Mouse (Mus musculus): ENCODE measurements around the gene Gm10959. TPM values are rescaled to one million over a fixed set of nuclear protein-coding genes. Genes with fewer than 3 reads are reported as not detected.

Gm10959 gene
- polyA plus RNA-seq, 1 experiment from 2014 or later: not detected

DNA sequence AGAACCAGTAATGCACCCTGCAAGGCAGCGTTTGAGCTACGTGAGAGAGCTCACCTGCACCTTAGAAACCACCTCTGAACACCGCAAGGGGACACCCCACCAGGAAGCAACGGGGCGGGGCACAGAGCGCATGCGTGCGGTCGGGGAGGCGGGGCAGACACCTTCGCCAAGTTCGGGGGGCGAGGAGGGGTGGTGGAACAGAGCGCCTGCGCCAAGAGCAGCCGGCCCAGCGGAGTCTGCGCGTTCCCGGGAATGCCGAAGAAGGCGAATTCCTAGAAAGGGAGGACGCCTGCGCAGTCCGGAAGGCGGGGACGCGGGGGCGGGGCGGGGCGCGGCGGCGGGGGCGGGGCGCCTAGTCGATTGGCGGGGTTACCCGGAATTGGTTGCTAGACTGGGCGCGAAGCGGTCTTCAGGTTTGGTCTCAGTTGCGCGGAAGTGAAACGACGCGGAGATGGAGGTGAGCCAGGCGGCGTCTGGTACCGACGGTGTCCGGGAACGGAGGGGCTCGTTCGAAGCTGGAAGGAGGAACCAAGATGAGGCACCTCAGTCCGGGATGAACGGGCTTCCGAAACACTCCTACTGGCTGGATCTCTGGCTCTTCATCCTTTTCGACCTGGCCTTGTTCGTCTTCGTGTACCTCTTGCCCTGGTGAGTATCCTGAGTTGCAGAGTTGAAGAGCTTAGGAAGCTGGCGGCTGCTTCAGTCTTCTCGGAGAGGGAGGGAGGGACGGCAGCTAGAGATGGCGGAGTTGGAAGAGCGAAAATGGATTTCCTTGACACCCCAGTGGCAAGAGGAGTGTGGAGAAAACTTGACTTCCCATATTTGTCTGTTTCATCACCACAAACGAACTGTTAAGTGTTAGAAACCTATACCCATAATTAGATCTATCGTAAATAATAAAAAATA is 5.1 kb upstream of the Gm10959 start, which contains the start of gene 1810037I17Rik:
1810037I17Rik (plus strand) TSS at position 195 of the 906 bp plus-strand sequence.
- peak; percentile 97 for ATAC-seq
- Histone ChIP-seq H3K4me2 (ENCODE audit: low read depth, low read length) (peak within 1 kb of the TSS; percentile 67), H3K36me3 (ENCODE audit: control insufficient read depth, insufficient read depth, low read length) (no peaks in the 10 kb centered on the region), H3K9me3 (ENCODE audit: control insufficient read depth, low read length) (no peaks in the 10 kb centered on the region), H3K9ac (ENCODE audit: low read depth, low read length) (peak within 1 kb of the TSS; percentile 75), H3K4me3 (ENCODE audit: low read length) (peak within 1 kb of the TSS; percentile 69), H3K4me1 (ENCODE audit: control insufficient read depth, insufficient read depth, low read length) (no peaks in the 10 kb centered on the region), H3K27ac (ENCODE audit: low read length) (peak within 1 kb of the TSS; percentile 93), H3K27me3 (replicated peaks; ENCODE audit: control insufficient read depth, insufficient read depth, low read length) (no peaks in the 10 kb centered on the region)
- under 1% methylated on average over 61 of the region's 68 CpGs for WGBS

DNA sequence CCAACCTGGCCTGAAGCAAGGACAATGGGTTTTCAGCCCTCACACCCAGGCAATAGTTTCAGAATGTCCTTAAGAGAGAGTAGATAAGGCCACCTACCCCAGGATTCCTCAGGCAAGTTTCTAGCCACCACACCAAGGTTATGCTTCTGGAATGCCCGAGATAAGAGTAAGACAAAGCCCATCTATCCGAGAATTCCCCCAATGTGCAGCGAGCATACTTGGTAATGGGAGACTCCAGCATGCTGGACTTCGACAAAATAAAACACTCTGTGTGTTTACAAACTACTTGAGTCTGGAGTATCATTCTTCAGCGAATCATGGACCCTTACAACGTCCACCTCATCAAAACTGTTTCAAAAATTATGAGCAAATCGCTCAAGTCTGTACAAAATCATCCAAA is 4.0 kb upstream of the Gm10959 start:
- H3K9ac ChIP-seq (ENCODE audit: low read depth, low read length): peak overlapping the region; percentile 75; the same call in 1 of the 2 replicates
- no peaks in the 10 kb centered on the region for H3K36me3 ChIP-seq (ENCODE audit: control insufficient read depth, insufficient read depth, low read length)
- H3K4me3 ChIP-seq (ENCODE audit: low read length): peak overlapping the region; percentile 69
- H3K27me3 ChIP-seq (replicated peaks; ENCODE audit: control insufficient read depth, insufficient read depth, low read length): no peaks in the 10 kb centered on the region
- H3K9me3 ChIP-seq (ENCODE audit: control insufficient read depth, low read length): no peaks in the 10 kb centered on the region
- H3K4me2 ChIP-seq (ENCODE audit: low read depth, low read length): peak overlapping the region; percentile 62
- peak overlapping the region; percentile 88; the same call in 1 of the 2 replicates for H3K27ac ChIP-seq (ENCODE audit: low read length)
- WGBS: 42% methylated on average over 7 of the region's 7 CpGs
- no peak for ATAC-seq
- no peaks in the 10 kb centered on the region for H3K4me1 ChIP-seq (ENCODE audit: control insufficient read depth, insufficient read depth, low read length)

DNA sequence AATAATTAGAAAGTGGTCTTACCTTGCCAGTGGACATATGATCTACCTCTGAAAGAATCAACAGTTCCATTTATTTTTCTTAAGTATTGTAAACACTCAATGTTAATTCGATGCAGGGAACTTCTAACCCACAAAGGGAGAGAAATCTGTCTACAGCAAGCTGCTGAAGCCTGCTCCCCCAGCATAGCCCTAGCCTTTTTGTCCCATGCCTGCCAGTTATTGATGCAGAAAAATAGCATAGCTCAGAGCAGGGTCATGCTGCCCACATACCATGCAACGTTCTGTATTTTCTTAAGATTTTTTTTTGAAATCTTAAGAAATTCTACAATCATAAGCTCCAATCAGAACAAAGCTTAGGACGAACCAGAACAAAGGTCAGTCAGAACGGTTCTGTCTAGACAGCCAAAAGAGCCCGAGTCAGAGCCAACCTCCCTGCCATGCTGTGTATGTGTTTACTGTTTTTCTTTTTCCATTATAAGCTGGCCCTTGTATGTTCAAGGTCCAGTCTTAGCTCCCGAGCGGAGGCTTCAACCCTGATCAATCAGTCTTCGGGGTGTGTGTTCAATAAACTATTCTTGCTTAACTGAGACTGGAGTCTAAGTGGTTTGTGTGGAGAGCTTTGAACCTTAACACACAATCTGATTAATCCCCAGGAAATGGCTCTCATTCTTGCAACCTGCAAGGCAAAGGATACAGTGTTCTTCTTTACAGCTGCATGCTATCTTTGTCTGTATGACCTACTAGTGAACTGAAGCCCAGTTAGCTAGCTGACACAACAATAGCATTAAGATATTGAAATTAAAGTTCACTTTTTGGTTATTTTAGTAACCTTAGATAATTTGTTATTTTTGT is 2.7 kb upstream of the Gm10959 start:
- H3K4me3 ChIP-seq (ENCODE audit: low read length): no peak overlapping the region
- no peak overlapping the region for H3K9ac ChIP-seq (ENCODE audit: low read depth, low read length)
- H3K4me1 ChIP-seq (ENCODE audit: control insufficient read depth, insufficient read depth, low read length): no peaks in the 10 kb centered on the region
- peak overlapping the region; percentile 57 for H3K27ac ChIP-seq (ENCODE audit: low read length)
- ATAC-seq: no peak; the same call in 1 of the 2 replicates
- no peaks in the 10 kb centered on the region for H3K36me3 ChIP-seq (ENCODE audit: control insufficient read depth, insufficient read depth, low read length)
- H3K27me3 ChIP-seq (replicated peaks; ENCODE audit: control insufficient read depth, insufficient read depth, low read length): no peaks in the 10 kb centered on the region
- H3K9me3 ChIP-seq (ENCODE audit: control insufficient read depth, low read length): no peaks in the 10 kb centered on the region
- H3K4me2 ChIP-seq (ENCODE audit: low read depth, low read length): no peak overlapping the region
- WGBS: 67% methylated on average over 8 of the region's 8 CpGs

DNA sequence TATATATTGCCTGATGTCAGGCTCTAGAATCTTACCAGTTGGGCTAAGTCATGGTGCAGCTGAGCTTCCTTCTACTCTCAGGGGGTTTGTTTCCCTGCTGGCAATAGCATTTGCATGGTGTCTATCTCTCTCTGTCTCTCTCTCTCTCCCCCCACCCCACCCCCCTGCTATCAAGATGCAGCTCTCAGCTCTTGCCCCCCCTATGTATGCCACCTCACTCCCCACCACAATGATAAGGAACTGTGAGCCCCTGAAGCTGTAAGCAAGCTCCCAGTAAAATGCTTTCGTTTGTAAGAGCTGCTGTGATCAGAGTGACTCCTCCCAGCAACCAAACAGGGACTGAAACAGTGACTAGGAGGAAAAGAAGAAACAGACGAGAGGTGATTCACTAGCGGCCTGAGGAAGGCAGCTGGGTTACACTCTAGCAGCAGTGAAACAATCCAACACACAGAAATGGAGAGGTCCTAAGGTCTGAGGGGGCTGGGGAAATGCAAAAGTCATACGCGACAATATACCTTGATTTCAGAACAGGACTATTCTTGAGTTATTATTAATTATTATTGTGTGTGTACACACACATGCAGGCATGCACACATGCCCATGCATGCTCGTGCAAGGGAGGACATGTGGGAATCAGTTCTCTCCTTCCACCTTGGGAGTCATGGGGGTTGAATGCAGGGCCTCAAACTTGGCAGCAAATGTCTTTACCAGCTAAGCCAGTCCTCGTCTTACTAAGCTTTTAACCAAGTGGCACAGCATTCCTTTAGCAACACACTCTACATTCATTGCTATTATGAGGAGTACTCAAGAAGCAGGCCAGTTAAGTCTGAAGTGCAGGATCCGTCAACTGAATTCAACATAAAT is 1.6 kb upstream of the Gm10959 start:
- no peaks in the 10 kb centered on the region for H3K9me3 ChIP-seq (ENCODE audit: control insufficient read depth, low read length)
- no peaks in the 10 kb centered on the region for H3K27me3 ChIP-seq (replicated peaks; ENCODE audit: control insufficient read depth, insufficient read depth, low read length)
- H3K4me1 ChIP-seq (ENCODE audit: control insufficient read depth, insufficient read depth, low read length): no peaks in the 10 kb centered on the region
- 61% methylated on average over 8 of the region's 8 CpGs for whole genome bisulfite sequencing
- no peak overlapping the region for H3K9ac ChIP-seq (ENCODE audit: low read depth, low read length)
- H3K27ac ChIP-seq (ENCODE audit: low read length): no peak overlapping the region
- H3K36me3 ChIP-seq (ENCODE audit: control insufficient read depth, insufficient read depth, low read length): no peaks in the 10 kb centered on the region
- no peak overlapping the region for H3K4me3 ChIP-seq (ENCODE audit: low read length)
- no peak for ATAC-seq
- no peak overlapping the region for H3K4me2 ChIP-seq (ENCODE audit: low read depth, low read length)

DNA sequence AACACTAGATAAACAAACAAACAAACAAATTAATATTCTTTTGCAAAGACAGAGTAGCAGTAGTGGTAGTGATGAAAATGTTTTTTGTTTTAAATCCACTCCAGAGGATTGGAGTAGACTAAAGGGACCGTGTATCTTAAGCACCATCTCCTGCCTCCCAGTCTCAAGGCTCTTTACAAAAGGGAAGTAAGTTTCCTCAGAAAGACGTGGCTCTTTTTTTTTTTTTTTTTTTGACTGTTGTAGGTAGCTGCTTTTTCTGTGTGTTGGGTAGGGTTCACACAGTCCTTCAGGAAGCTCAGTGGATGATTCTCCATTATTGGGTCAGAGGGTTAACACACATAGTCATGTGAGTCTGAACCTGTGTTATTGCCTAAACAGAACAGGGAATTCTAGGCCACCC is 488 bp downstream of the Gm10959 start:
- whole genome bisulfite sequencing: 73% methylated on average over 2 of the region's 2 CpGs
- Histone ChIP-seq H3K9me3 (ENCODE audit: control insufficient read depth, low read length) (no peaks in the 10 kb centered on the region), H3K36me3 (ENCODE audit: control insufficient read depth, insufficient read depth, low read length) (no peaks in the 10 kb centered on the region), H3K27me3 (replicated peaks; ENCODE audit: control insufficient read depth, insufficient read depth, low read length) (no peaks in the 10 kb centered on the region), H3K27ac (ENCODE audit: low read length) (no peak overlapping the region), H3K4me2 (ENCODE audit: low read depth, low read length) (no peak overlapping the region), H3K4me1 (ENCODE audit: control insufficient read depth, insufficient read depth, low read length) (no peaks in the 10 kb centered on the region), H3K9ac (ENCODE audit: low read depth, low read length) (no peak overlapping the region), H3K4me3 (ENCODE audit: low read length) (no peak overlapping the region)
- ATAC-seq: no peak

- Histone ChIP-seq H3K9ac (ENCODE audit: low read depth, low read length) (no peak overlapping the region), H3K4me1 (ENCODE audit: control insufficient read depth, insufficient read depth, low read length) (no peaks in the 10 kb centered on the region), H3K4me3 (ENCODE audit: low read length) (no peak overlapping the region), H3K9me3 (ENCODE audit: control insufficient read depth, low read length) (no peaks in the 10 kb centered on the region), H3K36me3 (ENCODE audit: control insufficient read depth, insufficient read depth, low read length) (no peaks in the 10 kb centered on the region), H3K4me2 (ENCODE audit: low read depth, low read length) (no peak overlapping the region), H3K27ac (ENCODE audit: low read length) (no peak overlapping the region), H3K27me3 (replicated peaks; ENCODE audit: control insufficient read depth, insufficient read depth, low read length) (no peaks in the 10 kb centered on the region)
- WGBS: 78% methylated on average over 6 of the region's 6 CpGs
- no peak for ATAC-seq
These were observed 2.9 kb downstream of the Gm10959 start for GRCm38 (mm10) chr3:122916191-122916680.

DNA sequence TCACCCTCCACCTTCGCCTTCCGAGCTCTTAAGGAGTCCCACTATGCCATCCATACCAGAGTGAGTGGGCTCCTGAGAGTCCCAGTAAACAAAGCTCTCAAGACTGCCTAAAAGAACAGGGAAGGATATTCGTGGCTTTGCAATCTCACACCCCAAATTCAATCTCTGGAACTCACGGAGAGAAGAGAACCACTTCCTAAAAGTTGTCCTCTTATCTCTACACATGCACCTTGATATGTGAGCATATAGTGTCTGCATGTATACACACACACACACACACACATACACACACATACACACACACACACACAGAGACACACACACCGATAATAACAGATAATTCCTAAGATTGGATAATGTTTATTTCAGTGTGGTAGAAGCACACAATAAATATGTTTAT is 3.7 kb downstream of the Gm10959 start:
- no peak for ATAC-seq

GRCm38 (mm10) chr3:122907841-122908240 is 11.3 kb downstream of the Gm10959 start:
- no peak overlapping the region for H3K27ac ChIP-seq (ENCODE audit: low read length)
- ATAC-seq: no peak
- WGBS: 94% methylated on average over 2 of the region's 2 CpGs
- H3K27me3 ChIP-seq (replicated peaks; ENCODE audit: control insufficient read depth, insufficient read depth, low read length): no peaks in the 10 kb centered on the region
- no peak overlapping the region for H3K4me2 ChIP-seq (ENCODE audit: low read depth, low read length)
- H3K9ac ChIP-seq (ENCODE audit: low read depth, low read length): no peak overlapping the region
- H3K4me1 ChIP-seq (ENCODE audit: control insufficient read depth, insufficient read depth, low read length): no peaks in the 10 kb centered on the region
- H3K36me3 ChIP-seq (ENCODE audit: control insufficient read depth, insufficient read depth, low read length): no peaks in the 10 kb centered on the region
- H3K4me3 ChIP-seq (ENCODE audit: low read length): no peak overlapping the region
- no peaks in the 10 kb centered on the region for H3K9me3 ChIP-seq (ENCODE audit: control insufficient read depth, low read length)

More for the DNA sequence above, 3.7 kb downstream of the Gm10959 start:
- Histone ChIP-seq H3K4me3 (ENCODE audit: low read length) (no peak overlapping the region), H3K4me1 (ENCODE audit: control insufficient read depth, insufficient read depth, low read length) (no peaks in the 10 kb centered on the region), H3K36me3 (ENCODE audit: control insufficient read depth, insufficient read depth, low read length) (no peaks in the 10 kb centered on the region), H3K4me2 (ENCODE audit: low read depth, low read length) (no peak overlapping the region), H3K9me3 (ENCODE audit: control insufficient read depth, low read length) (no peaks in the 10 kb centered on the region), H3K27ac (ENCODE audit: low read length) (no peak overlapping the region), H3K9ac (ENCODE audit: low read depth, low read length) (no peak overlapping the region), H3K27me3 (replicated peaks; ENCODE audit: control insufficient read depth, insufficient read depth, low read length) (no peaks in the 10 kb centered on the region)
- 87% methylated on average over 5 of the region's 5 CpGs for WGBS

Data from intestine, embryonic 16.5 days (tissue).